In genomic region chr4:148130133-148130532, GRCm38 (mm10) we compare ENCODE assay signal across 8 mouse cellular contexts. TPM values are rescaled to one million over a fixed set of nuclear protein-coding genes. Genes with fewer than 3 reads are reported as not detected.
DNase-seq lines count a peak whose midpoint lies in the region; ATAC-seq lines count a peak whose summit lies in the region.

Mad2l2 (plus strand) TSS chr4:148130384.

- H3K4me3 ChIP-seq in intestine, embryonic 16.5 days (ENCODE audit: low read length): peak within 1 kb of the TSS; percentile 60
- H3K4me3 ChIP-seq in midbrain, embryonic 13.5 days (replicated peaks): peak within 1 kb of the TSS; percentile 78

- no peak within 1 kb of the TSS for H3K27ac ChIP-seq in intestine, embryonic 16.5 days (ENCODE audit: low read length)
- H3K27ac ChIP-seq in midbrain, embryonic 13.5 days: peak within 1 kb of the TSS; percentile 99

- peak within 1 kb of the TSS; percentile 66 for H3K9ac ChIP-seq in intestine, embryonic 16.5 days (ENCODE audit: low read depth, low read length)
- peak within 1 kb of the TSS; percentile 98 for H3K9ac ChIP-seq in midbrain, embryonic 13.5 days (replicated peaks)

- peaks cover 40% of the 10 kb centered on the region for H3K27me3 ChIP-seq in intestine, embryonic 16.5 days (replicated peaks; ENCODE audit: control insufficient read depth, insufficient read depth, low read length)
- H3K27me3 ChIP-seq in midbrain, embryonic 13.5 days: no peaks in the 10 kb centered on the region

- no peaks in the 10 kb centered on the region for H3K36me3 ChIP-seq in intestine, embryonic 16.5 days (ENCODE audit: control insufficient read depth, insufficient read depth, low read length)
- peaks cover 7% of the 10 kb centered on the region; the same call in 1 of the 2 replicates for H3K36me3 ChIP-seq in midbrain, embryonic 13.5 days

- H3K9me3 ChIP-seq in intestine, embryonic 16.5 days (ENCODE audit: control insufficient read depth, low read length): no peaks in the 10 kb centered on the region
- no peaks in the 10 kb centered on the region; the same call in 1 of the 2 replicates for H3K9me3 ChIP-seq in midbrain, embryonic 13.5 days

- peak within 1 kb of the TSS; percentile 96 for H3K4me2 ChIP-seq in intestine, embryonic 16.5 days (ENCODE audit: low read depth, low read length)
- peak within 1 kb of the TSS; percentile 61 for H3K4me2 ChIP-seq in midbrain, embryonic 13.5 days (replicated peaks)

- no peak; the same call in 1 of the 2 replicates for ATAC-seq in intestine, embryonic 16.5 days
- ATAC-seq in midbrain, embryonic 13.5 days: peak; percentile 16

- DNase-seq in left cerebral cortex, adult 18-20 months (ENCODE audit: low spot score in 2 of 2): no peak
- no peak for DNase-seq in left cerebral cortex, adult 11 months (ENCODE audit: low spot score)
- DNase-seq in adrenal gland, postnatal 14 days: no peak
- DNase-seq in gastrocnemius, postnatal 25 days: no peak
- DNase-seq in spleen, postnatal 36 days (ENCODE audit: low spot score in 2 of 2): no peak
- no peak for DNase-seq in thymus, postnatal 14 days

- under 1% methylated on average over 18 of the region's 18 CpGs for WGBS in intestine, embryonic 16.5 days
- under 1% methylated on average over 18 of the region's 18 CpGs for WGBS in midbrain, embryonic 13.5 days

- H3K4me1 ChIP-seq in intestine, embryonic 16.5 days (ENCODE audit: control insufficient read depth, insufficient read depth, low read length): peaks cover 7% of the 10 kb centered on the region
- H3K4me1 ChIP-seq in midbrain, embryonic 13.5 days (replicated peaks): peaks cover 65% of the 10 kb centered on the region

RNA-seq across cellular contexts. Expression of gene Mad2l2, which starts in this region (rescaled TPM):
- 10 to 100 TPM; 10.7 to 17.5 TPM for total RNA-seq in left cerebral cortex, adult 18-20 months (2021)
- 20.0 and 21.2 TPM in 2 replicates for total RNA-seq in adrenal gland, postnatal 14 days (2021)
- total RNA-seq in gastrocnemius, postnatal 25 days (2021): 10 to 100 TPM; 10.2 to 11.0 TPM
- polyA plus RNA-seq in intestine, embryonic 16.5 days (2015; fragmentation: Nextera tagmentation; extraction: Ambion mirVana): 29.3 and 30.1 TPM in 2 replicates
- polyA plus RNA-seq in midbrain, embryonic 13.5 days (2015; fragmentation: Nextera tagmentation; extraction: Ambion mirVana): 105 and 106 TPM in 2 replicates
